Mouse (Mus musculus) heart, postnatal 10 days (tissue): ENCODE measurements around the gene Rufy2. TPM values are rescaled to one million over a fixed set of nuclear protein-coding genes. Genes with fewer than 3 reads are reported as not detected.
A peak's percentile ranks its signal among the peaks of the same experiment; 100 is the strongest.
"Not testable (repeated sequence)": the region's sequence is repeated elsewhere in the genome, so short reads cannot be mapped to it uniquely, and the experiment has no call there.

ENCODE experiments used
- DNase-seq, 2 experiments: peaks; one replicate each; pipeline ENCODE4 v3.0.0; 2021
- intact Hi-C: fragments of 180-260 bp; cut with DNase I; formaldehyde crosslinking; loops from one replicate; pipeline ENCODE4 v1.15.1; 2025
- total RNA-seq, 2 experiments: library from RNA; stranded (reverse); gene quantifications; 2 replicates each; pipeline ENCODE4 v1.2.3; 2021

Gene Rufy2
- total RNA-seq, 2 experiments from 2014 or later, result 17.3 to 19.0 TPM

- DNase-seq, result no peak
- intact Hi-C loops, result loop anchor here (1.0 kb wide), 1 partner anchor 23 kb away; no protein-coding TSS in a partner anchor
Observed at GRCm38 (mm10) chr10:63043154-63043553, 63.1 kb downstream of the Rufy2 start.

GRCm38 (mm10) chr10:63047751-63048150, 67.7 kb downstream of the Rufy2 start:
- no peak for DNase-seq
- intact Hi-C loops, result no loop called here

- DNase-seq, result no peak
- intact Hi-C loops, result no loop called here
Observed at GRCm38 (mm10) chr10:63049106-63049505, 69.1 kb downstream of the Rufy2 start.

GRCm38 (mm10) chr10:63051267-63051666, 71.2 kb downstream of the Rufy2 start:
- no peak for DNase-seq
- intact Hi-C loops, result no loop called here

GRCm38 (mm10) chr10:63052011-63052410, 72.0 kb downstream of the Rufy2 start:
- intact Hi-C loops, result no loop called here
- DNase-seq, result no peak

- DNase-seq, result no peak
- intact Hi-C loops, result no loop called here
Observed at GRCm38 (mm10) chr10:63053007-63053406, 73.0 kb downstream of the Rufy2 start.

GRCm38 (mm10) chr10:63054071-63054470, 74.0 kb downstream of the Rufy2 start:
- intact Hi-C loops, DNase-seq: not testable (repeated sequence)

GRCm38 (mm10) chr10:63054586-63054985, 74.6 kb downstream of the Rufy2 start:
- DNase-seq, result no peak
- intact Hi-C loops, result no loop called here

GRCm38 (mm10) chr10:63056966-63057750, 77.1 kb downstream of the Rufy2 start:
- peak; percentile 14 to 19 for DNase-seq

GRCm38 (mm10) chr10:63059862-63060261, 79.8 kb downstream of the Rufy2 start, which contains the start of gene Pbld1:
TSS of gene Pbld1 (plus strand) at chr10:63060162.
- DNase-seq, result no peak
- intact Hi-C loops, result no loop called here

More at GRCm38 (mm10) chr10:63056966-63057750, 77.1 kb downstream of the Rufy2 start:
- intact Hi-C loops, result no loop called here

GRCm38 (mm10) chr10:63060406-63060805, 80.4 kb downstream of the Rufy2 start:
- peak; percentile 29 to 30 for DNase-seq
- intact Hi-C loops, result no loop called here

- intact Hi-C loops, result no loop called here
- DNase-seq, result no peak
Observed at GRCm38 (mm10) chr10:63061266-63061665, 81.2 kb downstream of the Rufy2 start.

- intact Hi-C loops, result no loop called here
- DNase-seq, result no peak
Observed at GRCm38 (mm10) chr10:63062696-63063095, 82.7 kb downstream of the Rufy2 start.

GRCm38 (mm10) chr10:63063365-63063764, 83.3 kb downstream of the Rufy2 start:
- intact Hi-C loops, result no loop called here
- no peak for DNase-seq

GRCm38 (mm10) chr10:63064516-63064915, 84.5 kb downstream of the Rufy2 start:
- intact Hi-C loops, result no loop called here
- no peak for DNase-seq

- DNase-seq, result no peak
- intact Hi-C loops, result no loop called here
Observed at GRCm38 (mm10) chr10:63065561-63065960, 85.5 kb downstream of the Rufy2 start.

GRCm38 (mm10) chr10:63065988-63066387, 86.0 kb downstream of the Rufy2 start:
- intact Hi-C loops, result loop anchor here (1.0 kb wide), 2 partner anchors 23 to 42 kb away; partner anchors contain the start of genes Hnrnph3 and Pbld2

More at GRCm38 (mm10) chr10:63065988-63066387, 86.0 kb downstream of the Rufy2 start:
- peak; percentile 85 to 89 for DNase-seq

Other genes starting within 250 kb of the Rufy2 start
- 10 to 100 TPM; 57.5 to 58.9 TPM for gene Ccar1, start 187.9 kb upstream of the Rufy2 start, total RNA-seq
- gene Tet1, start 71.2 kb upstream of the Rufy2 start, total RNA-seq, result 10 to 100 TPM; 23.3 to 35.6 TPM
- 10 to 100 TPM; 29.5 to 30.7 TPM for gene Slc25a16, start 59.6 kb upstream of the Rufy2 start, total RNA-seq
- gene Dna2, start 33.2 kb upstream of the Rufy2 start, total RNA-seq, result 1 to 10 TPM; 3.3 to 3.5 TPM
- gene Hnrnph3, start 44.0 kb downstream of the Rufy2 start, total RNA-seq, result 10 to 100 TPM; 31.1 to 32.6 TPM
- gene Pbld2, start 44.1 kb downstream of the Rufy2 start, total RNA-seq, result 1 to 10 TPM; 2.7 to 2.9 TPM
- under 1 TPM; 0.60 to 0.92 TPM for gene Pbld1, start 79.9 kb downstream of the Rufy2 start, total RNA-seq
- gene Atoh7, start 119.4 kb downstream of the Rufy2 start, total RNA-seq, result not detected
- gene Mypn, start 223.7 kb downstream of the Rufy2 start, total RNA-seq, result 10 to 100 TPM; 78.0 to 86.7 TPM